Mouse (Mus musculus) midbrain, embryonic 15.5 days (tissue): ENCODE results near the gene Defb20. TPM values are rescaled to one million over a fixed set of nuclear protein-coding genes. Genes with fewer than 3 reads are reported as not detected.

ENCODE experiments used
- ATAC-seq: fragments of 200-750 bp; cut with Nextera tagmentation; replicated peaks from 2 replicates; pipeline ENCODE4 v1.8.0; 2017; ENCODE audit warnings: moderate TSS enrichment
- H3K27ac ChIP-seq: fragments of 300-500 bp; sonication (generic); 2 replicates; pipeline ENCODE4 v1.5.1; 2015; ENCODE audit warnings: mild to moderate bottlenecking, inconsistent platforms
- H3K27me3 ChIP-seq: fragments of 300-500 bp; sonication (generic); replicated peaks from 2 replicates; pipeline ENCODE4 v1.6.1; 2015; ENCODE audit warnings: inconsistent platforms
- H3K36me3 ChIP-seq: fragments of 300-500 bp; sonication (generic); replicated peaks from 2 replicates; pipeline ENCODE4 v1.6.1; 2015; ENCODE audit warnings: inconsistent platforms
- H3K4me1 ChIP-seq: fragments of 300-500 bp; sonication (generic); 2 replicates; pipeline ENCODE4 v1.6.1; 2015; ENCODE audit warnings: inconsistent platforms
- H3K4me2 ChIP-seq: fragments of 300-500 bp; sonication (generic); 2 replicates; pipeline ENCODE4 v1.6.1; 2015; ENCODE audit warnings: inconsistent platforms, mild to moderate bottlenecking, moderate library complexity
- H3K4me3 ChIP-seq: fragments of 300-500 bp; sonication (generic); 2 replicates; pipeline ENCODE4 v1.5.1; 2015; ENCODE audit warnings: mild to moderate bottlenecking, inconsistent platforms
- H3K9ac ChIP-seq: fragments of 300-500 bp; sonication (generic); 2 replicates; pipeline ENCODE4 v1.6.1; 2015; ENCODE audit warnings: mild to moderate bottlenecking, inconsistent platforms
- H3K9me3 ChIP-seq: fragments of 300-500 bp; sonication (generic); 2 replicates; pipeline ENCODE4 v1.6.1; 2016; ENCODE audit warnings: inconsistent platforms
- WGBS: fragments of 180-500 bp; shearing (Covaris S2); methylation state at CpG from one replicate; pipeline ENCODE4 v1.1.7; 2015; ENCODE audit warnings: mixed read lengths; 5-methylcytosine and 5-hydroxymethylcytosine counted together
- polyA plus RNA-seq: library from polyadenylated mRNA; unstranded; fragments of >200 nt; fragmentation: Nextera tagmentation; extraction: Ambion mirVana; gene quantifications from 2 replicates; pipeline ENCODE4 v1.2.1, GENCODE M21; 2015

The Defb20 gene
- polyA plus RNA-seq, 1 experiment from 2014 or later: not detected

DNA sequence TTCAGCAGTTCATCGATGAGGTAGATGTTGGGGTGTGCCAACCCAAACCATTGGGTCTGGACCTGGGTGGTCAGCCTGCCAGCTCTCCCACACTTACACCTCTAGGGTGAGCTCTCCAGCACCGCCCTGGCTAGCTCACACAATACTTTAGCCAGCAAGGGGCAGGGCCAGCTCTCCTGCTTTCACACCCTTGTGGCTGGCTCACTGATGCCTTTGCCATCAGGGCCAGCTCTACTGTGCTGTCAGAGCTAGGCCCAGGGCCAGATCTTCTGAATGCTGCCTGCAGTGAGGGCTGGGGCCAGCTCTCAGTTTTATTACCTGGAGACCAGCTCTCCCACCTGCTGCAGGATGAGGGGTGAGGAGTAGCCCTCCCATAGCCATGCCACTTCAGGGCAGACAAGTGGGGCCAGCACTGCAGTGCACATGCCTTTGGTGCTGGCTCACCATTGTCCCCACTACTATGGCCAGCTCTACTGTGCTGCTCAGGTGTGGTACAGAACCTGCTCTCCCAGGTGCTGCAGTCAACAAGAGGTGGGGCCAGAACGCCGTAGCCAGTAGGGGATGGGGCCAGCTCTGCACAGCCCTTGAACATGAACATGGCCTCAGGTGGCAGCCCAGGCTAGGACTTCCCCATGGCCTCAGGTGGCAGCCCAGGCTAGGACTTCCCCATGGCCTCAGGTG lies 24.6 kb upstream of the Defb20 start:
- H3K4me2 ChIP-seq: no peak overlapping the region

GRCm38 (mm10) chr2:152459241-152459640 lies 17.6 kb upstream of the Defb20 start:
- Histone ChIP-seq H3K9me3 (no peaks in the 10 kb centered on the region), H3K4me2 (no peak overlapping the region), H3K4me1 (no peaks in the 10 kb centered on the region), H3K36me3 (no peaks in the 10 kb centered on the region), H3K9ac (no peak overlapping the region), H3K27ac (no peak overlapping the region), H3K27me3 (no peaks in the 10 kb centered on the region), H3K4me3 (no peak overlapping the region)
- no peak for ATAC-seq
- WGBS: 71% methylated on average over 13 of the region's 13 CpGs

More for the DNA sequence above, 24.6 kb upstream of the Defb20 start:
- Histone ChIP-seq H3K27me3 (no peaks in the 10 kb centered on the region), H3K27ac (no peak overlapping the region), H3K4me3 (no peak overlapping the region), H3K36me3 (no peaks in the 10 kb centered on the region), H3K4me1 (no peaks in the 10 kb centered on the region), H3K9me3 (no peaks in the 10 kb centered on the region), H3K9ac (no peak overlapping the region)
- peak; percentile 33; the same call in 1 of the 2 replicates for ATAC-seq
- WGBS: 74% methylated on average over 4 of the region's 4 CpGs

DNA sequence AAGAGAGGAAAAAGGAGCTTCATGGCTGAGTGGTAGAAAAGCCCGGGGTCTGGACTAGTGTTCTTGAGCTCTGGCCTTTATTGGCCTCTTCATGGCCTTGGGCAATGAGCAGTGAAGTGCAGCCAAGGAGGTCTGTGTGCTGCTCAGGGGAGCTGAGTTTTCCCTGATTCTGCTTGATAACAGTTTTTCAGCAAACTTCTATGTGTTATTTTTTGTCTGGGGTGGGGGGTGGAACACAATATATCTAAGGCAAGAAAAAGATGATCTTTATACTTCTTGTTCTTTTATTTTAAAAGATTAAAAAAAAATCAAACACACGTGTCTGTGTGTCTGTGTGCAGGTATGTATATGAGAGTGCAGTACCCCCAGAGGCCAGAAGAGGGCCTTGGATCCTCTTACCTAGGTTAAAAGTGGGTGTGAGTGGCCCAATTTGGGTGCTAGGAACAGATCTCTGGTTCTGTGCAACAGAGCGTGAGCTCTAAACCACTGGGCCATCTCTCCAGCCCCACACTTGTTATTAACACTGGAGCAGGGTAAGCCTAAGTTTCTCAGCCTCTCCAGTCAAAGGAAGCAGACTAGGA lies 12.2 kb upstream of the Defb20 start, which contains the start of gene Defb23:
Gene Defb23 (minus strand): TSS at position 51 of the 581 bp plus-strand sequence.
- ATAC-seq: no peak
- H3K4me1 ChIP-seq: no peaks in the 10 kb centered on the region
- no peaks in the 10 kb centered on the region for H3K9me3 ChIP-seq
- H3K4me2 ChIP-seq: no peak within 1 kb of the TSS
- no peak within 1 kb of the TSS for H3K27ac ChIP-seq
- H3K9ac ChIP-seq: no peak within 1 kb of the TSS
- WGBS: 91% methylated on average over 3 of the region's 3 CpGs
- no peaks in the 10 kb centered on the region for H3K36me3 ChIP-seq
- no peak within 1 kb of the TSS for H3K4me3 ChIP-seq
- H3K27me3 ChIP-seq: no peaks in the 10 kb centered on the region

DNA sequence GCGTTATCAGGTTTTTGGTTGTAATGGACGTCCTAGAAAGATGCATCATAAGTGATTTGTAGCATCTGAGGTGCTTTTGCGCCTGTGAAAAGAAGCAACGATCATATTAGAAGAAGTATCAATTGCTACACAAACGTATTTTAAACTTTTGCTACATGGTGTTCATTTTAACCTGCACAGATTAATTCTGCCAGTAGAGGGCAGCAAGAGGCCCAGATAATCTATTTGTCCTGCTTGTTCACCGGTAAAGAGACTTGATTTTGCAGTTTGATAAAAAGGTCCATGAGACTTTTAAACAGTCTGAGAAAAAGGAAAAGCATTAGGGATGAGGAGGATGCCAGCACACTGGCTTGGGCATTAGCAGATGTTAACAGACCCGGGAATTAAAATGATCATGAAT lies 5.9 kb upstream of the Defb20 start:
- ATAC-seq: no peak
- Histone ChIP-seq H3K4me1 (no peaks in the 10 kb centered on the region), H3K4me2 (no peak overlapping the region), H3K27me3 (no peaks in the 10 kb centered on the region), H3K9ac (no peak overlapping the region), H3K4me3 (no peak overlapping the region), H3K27ac (no peak overlapping the region), H3K36me3 (no peaks in the 10 kb centered on the region), H3K9me3 (no peaks in the 10 kb centered on the region)
- WGBS: 32% methylated on average over 7 of the region's 7 CpGs

DNA sequence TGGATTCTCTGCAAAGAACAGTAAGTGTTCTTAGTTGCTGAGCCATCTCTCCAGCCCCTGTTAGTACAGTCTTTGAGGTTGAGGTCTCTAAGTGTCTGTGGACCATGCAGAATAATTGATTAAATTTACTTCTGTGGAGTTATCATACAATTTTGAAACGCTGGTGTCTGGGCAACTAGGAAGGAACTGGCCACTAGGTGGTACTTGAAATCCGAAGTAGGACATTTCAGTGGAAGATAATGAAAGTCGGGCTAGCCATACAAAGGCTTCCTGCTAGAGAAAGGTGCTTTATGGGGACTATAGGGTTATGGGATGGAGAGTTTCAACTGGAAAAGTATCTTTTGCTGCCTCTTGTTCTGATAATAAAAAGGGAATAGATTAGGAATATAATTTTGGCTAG lies 4.4 kb upstream of the Defb20 start:
- no peak for ATAC-seq

DNA sequence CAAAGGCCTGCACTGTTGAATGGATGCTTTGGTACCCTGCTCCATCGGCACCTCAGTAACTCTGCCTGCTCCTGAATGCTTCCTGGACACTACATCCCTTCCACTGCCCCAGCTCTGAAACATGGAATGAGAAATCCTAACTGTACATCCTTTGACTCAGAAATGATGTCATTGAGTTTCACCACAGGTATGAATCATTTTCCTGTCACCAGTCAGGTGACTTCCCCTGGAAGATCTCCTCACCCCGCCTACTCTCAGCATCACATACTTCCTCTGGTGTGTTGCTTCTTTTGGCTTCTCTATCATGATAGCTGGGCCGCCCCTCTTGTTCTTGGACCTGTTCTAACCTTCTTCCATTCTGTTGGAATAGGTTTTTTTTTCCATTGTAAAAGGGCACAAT lies 4.0 kb downstream of the Defb20 start:
- WGBS: 90% methylated on average over 3 of the region's 3 CpGs

More for the DNA sequence above, 4.4 kb upstream of the Defb20 start:
- Histone ChIP-seq H3K9ac (no peak overlapping the region), H3K27ac (no peak overlapping the region), H3K4me2 (no peak overlapping the region), H3K4me1 (no peaks in the 10 kb centered on the region), H3K27me3 (no peaks in the 10 kb centered on the region), H3K36me3 (no peaks in the 10 kb centered on the region), H3K9me3 (no peaks in the 10 kb centered on the region), H3K4me3 (no peak overlapping the region)
- WGBS: 24% methylated on average over 3 of the region's 3 CpGs

DNA sequence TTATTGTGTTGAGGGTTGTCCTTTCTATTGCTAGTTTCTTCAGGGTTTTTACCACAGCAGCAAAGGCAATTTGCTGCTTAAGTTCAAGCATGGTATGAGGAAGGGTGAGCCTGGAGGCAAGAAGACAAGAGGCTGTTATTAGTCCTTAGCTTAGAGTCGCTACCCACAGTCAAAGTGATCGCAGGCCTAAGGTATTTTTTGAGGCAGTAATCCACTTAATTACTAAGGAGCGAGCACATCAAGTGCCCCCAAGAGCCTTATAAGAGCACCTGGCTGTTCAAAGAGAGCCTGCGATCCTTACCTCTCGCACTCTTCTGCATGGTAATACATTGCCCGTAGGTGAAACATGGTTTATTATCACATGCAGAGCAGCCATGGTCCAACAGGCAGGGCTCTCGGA lies 4.9 kb downstream of the Defb20 start:
- Histone ChIP-seq H3K36me3 (no peaks in the 10 kb centered on the region), H3K4me1 (no peaks in the 10 kb centered on the region), H3K4me3 (no peak overlapping the region), H3K4me2 (no peak overlapping the region), H3K27ac (no peak overlapping the region), H3K9me3 (no peaks in the 10 kb centered on the region), H3K27me3 (no peaks in the 10 kb centered on the region), H3K9ac (no peak overlapping the region)
- WGBS: 90% methylated on average over 7 of the region's 7 CpGs
- no peak for ATAC-seq

More for the DNA sequence above, 4.0 kb downstream of the Defb20 start:
- no peaks in the 10 kb centered on the region for H3K9me3 ChIP-seq
- no peak overlapping the region for H3K4me3 ChIP-seq
- no peak overlapping the region for H3K27ac ChIP-seq
- H3K4me1 ChIP-seq: no peaks in the 10 kb centered on the region
- no peak for ATAC-seq
- no peak overlapping the region for H3K9ac ChIP-seq
- H3K27me3 ChIP-seq: no peaks in the 10 kb centered on the region
- H3K4me2 ChIP-seq: no peak overlapping the region
- H3K36me3 ChIP-seq: no peaks in the 10 kb centered on the region

GRCm38 (mm10) chr2:152487024-152487423 lies 10.2 kb downstream of the Defb20 start:
- Histone ChIP-seq H3K4me3 (no peak overlapping the region), H3K27ac (no peak overlapping the region), H3K9ac (no peak overlapping the region), H3K27me3 (no peaks in the 10 kb centered on the region), H3K4me2 (no peak overlapping the region), H3K9me3 (no peaks in the 10 kb centered on the region), H3K4me1 (no peaks in the 10 kb centered on the region), H3K36me3 (no peaks in the 10 kb centered on the region)
- 72% methylated on average over 2 of the region's 2 CpGs for WGBS
- no peak for ATAC-seq

DNA sequence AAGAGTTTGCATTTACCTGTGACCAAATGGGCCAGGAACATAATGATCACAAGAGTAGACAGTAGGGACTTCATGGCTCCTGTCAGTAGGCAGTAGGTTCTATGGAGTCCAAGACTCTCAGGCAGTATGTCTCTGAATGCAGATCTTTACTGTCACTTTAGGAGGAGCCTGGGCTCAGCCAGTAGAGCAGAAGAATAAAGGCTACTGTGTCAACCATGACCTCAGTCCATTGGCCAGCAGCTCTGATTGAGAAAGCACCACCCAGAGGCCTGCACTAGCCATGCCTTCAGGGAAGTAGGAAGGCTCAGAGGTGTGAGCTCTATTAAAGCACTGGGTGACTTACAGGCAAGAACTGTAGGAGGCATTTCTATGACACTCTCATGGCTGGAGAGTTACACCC lies 13.2 kb downstream of the Defb20 start, which contains the start of gene Defb22:
Gene Defb22 (minus strand): TSS at position 101 of the 400 bp plus-strand sequence.
- Histone ChIP-seq H3K4me3 (no peak within 1 kb of the TSS), H3K36me3 (no peaks in the 10 kb centered on the region), H3K27me3 (no peaks in the 10 kb centered on the region), H3K27ac (no peak within 1 kb of the TSS), H3K4me1 (no peaks in the 10 kb centered on the region), H3K9ac (no peak within 1 kb of the TSS), H3K4me2 (no peak within 1 kb of the TSS), H3K9me3 (no peaks in the 10 kb centered on the region)
- ATAC-seq: no peak

GRCm38 (mm10) chr2:152493151-152493550 lies 16.3 kb downstream of the Defb20 start:
- no peak overlapping the region for H3K27ac ChIP-seq
- no peak overlapping the region for H3K4me2 ChIP-seq
- H3K9me3 ChIP-seq: no peaks in the 10 kb centered on the region
- H3K4me3 ChIP-seq: no peak overlapping the region
- H3K36me3 ChIP-seq: no peaks in the 10 kb centered on the region
- no peaks in the 10 kb centered on the region for H3K27me3 ChIP-seq
- WGBS: 75% methylated on average over 6 of the region's 6 CpGs
- ATAC-seq: no peak
- H3K9ac ChIP-seq: no peak overlapping the region
- no peaks in the 10 kb centered on the region for H3K4me1 ChIP-seq

- no peaks in the 10 kb centered on the region for H3K9me3 ChIP-seq
- H3K4me1 ChIP-seq: no peaks in the 10 kb centered on the region
- 76% methylated on average over 6 of the region's 6 CpGs for WGBS
- H3K9ac ChIP-seq: no peak overlapping the region
- H3K27me3 ChIP-seq: no peaks in the 10 kb centered on the region
- H3K36me3 ChIP-seq: no peaks in the 10 kb centered on the region
- no peak for ATAC-seq
- H3K4me3 ChIP-seq: no peak overlapping the region
- no peak overlapping the region for H3K27ac ChIP-seq
- no peak overlapping the region for H3K4me2 ChIP-seq
Observed at GRCm38 (mm10) chr2:152498020-152498419, 21.2 kb downstream of the Defb20 start.

- WGBS: 75% methylated on average over 7 of the region's 7 CpGs
- ATAC-seq: no peak
- H3K4me1 ChIP-seq: no peaks in the 10 kb centered on the region
Observed at GRCm38 (mm10) chr2:152500204-152500862, 23.5 kb downstream of the Defb20 start.

More at GRCm38 (mm10) chr2:152500204-152500862, 23.5 kb downstream of the Defb20 start:
- Histone ChIP-seq H3K4me3 (no peak overlapping the region), H3K36me3 (no peaks in the 10 kb centered on the region), H3K27ac (no peak overlapping the region), H3K9ac (no peak overlapping the region), H3K27me3 (no peaks in the 10 kb centered on the region), H3K4me2 (no peak overlapping the region), H3K9me3 (no peaks in the 10 kb centered on the region)
